Mouse (Mus musculus) bone marrow, adult 2 months (tissue): ENCODE data around the gene Gucy2g. TPM values are rescaled to one million over a fixed set of nuclear protein-coding genes. Genes with fewer than 3 reads are reported as not detected.

Experiments used
- H3K27ac ChIP-seq: fragments of 200-500 bp; 2 replicates; pipeline ENCODE4 v1.5.1; 2012; ENCODE audit warnings: low read depth, mild to moderate bottlenecking, control low read depth, inconsistent platforms, low read length; ENCODE audit not compliant: control insufficient read depth, poor library complexity, insufficient read depth
- H3K4me1 ChIP-seq: fragments of 200-500 bp; 2 replicates; pipeline ENCODE4 v1.6.1; 2011; ENCODE audit warnings: low read length; ENCODE audit not compliant: control insufficient read depth, insufficient read depth
- H3K4me3 ChIP-seq: fragments of 200-500 bp; replicated peaks from 2 replicates; pipeline ENCODE3; 2011; ENCODE audit warnings: mild to moderate bottlenecking, low read depth, low read length, control low read depth; ENCODE audit not compliant: control insufficient read depth
- CTCF ChIP-seq: fragments of 200-500 bp; IDR thresholded peaks from 2 replicates; pipeline ENCODE4 v1.5.1; 2011; ENCODE audit warnings: low read length, control low read depth; ENCODE audit not compliant: control insufficient read depth, insufficient read depth
- POLR2A ChIP-seq: fragments of 200-500 bp; IDR thresholded peaks from 2 replicates; pipeline ENCODE4 v1.6.1; 2011; ENCODE audit warnings: low read depth, mild to moderate bottlenecking, control low read depth, low read length, borderline replicate concordance; ENCODE audit not compliant: control insufficient read depth
- whole genome bisulfite sequencing: fragments of 180-500 bp; shearing (Covaris S2); methylation state at CpG from one replicate; pipeline ENCODE4 v1.1.7; 2018; 5-methylcytosine and 5-hydroxymethylcytosine counted together
- polyA plus RNA-seq: library from polyadenylated mRNA; stranded (reverse); fragments of >200 nt; gene quantifications from 2 replicates; pipeline ENCODE4 v1.2.4, GENCODE M21; 2011; ENCODE audit warnings: low replicate concordance; ENCODE audit not compliant: missing spikeins, insufficient read depth, insufficient read length

Gene Gucy2g
- polyA plus RNA-seq, 1 experiment, result not detected

DNA sequence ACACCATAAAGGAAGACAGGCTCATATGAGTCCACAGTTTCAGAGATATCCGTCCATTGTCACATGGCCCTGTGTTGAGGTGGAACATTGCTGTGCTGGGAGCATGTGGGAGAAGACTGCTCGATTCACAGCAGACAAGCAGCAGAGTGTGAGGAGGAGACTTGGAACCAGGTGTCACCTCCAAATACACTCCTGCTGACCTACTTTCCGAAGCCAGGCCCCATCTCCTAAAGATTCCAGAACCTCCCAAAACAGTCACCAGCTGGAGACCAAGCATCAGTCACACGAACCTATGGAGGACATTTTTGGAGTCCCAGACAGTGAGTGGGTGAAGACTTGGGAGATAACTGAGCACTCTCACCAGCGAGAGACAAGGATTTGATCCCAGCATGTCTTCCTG lies 4.5 kb downstream of the Gucy2g start:
- Histone ChIP-seq H3K4me3 (no peak overlapping the region), H3K4me1 (peaks cover 2% of the 10 kb centered on the region), H3K27ac (no peak overlapping the region)
- WGBS, result 72% methylated on average over 5 of the region's 5 CpGs
- TF ChIP-seq CTCF, result no peak
- no peak for TF ChIP-seq POLR2A

DNA sequence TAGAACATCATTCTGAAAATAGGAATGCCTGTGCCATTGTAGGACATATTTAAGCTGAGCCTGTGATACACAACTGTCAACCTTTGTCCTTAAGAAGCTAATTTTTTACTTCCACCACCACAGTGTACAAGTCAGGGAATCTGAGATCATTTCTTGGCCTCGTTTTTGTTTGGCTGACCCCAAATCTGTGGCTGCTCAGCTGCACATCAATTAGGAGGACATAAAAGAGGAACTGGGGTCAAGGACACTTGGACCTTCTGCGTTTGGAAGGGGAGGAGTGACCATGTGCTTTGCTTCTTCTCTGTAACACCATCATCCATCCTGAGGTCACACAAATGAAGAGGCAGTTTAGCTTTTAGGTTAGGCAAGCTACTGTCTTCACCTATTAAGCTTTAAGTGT lies 5.0 kb downstream of the Gucy2g start:
- WGBS, result 7% methylated on average over 2 of the region's 2 CpGs
- Histone ChIP-seq H3K4me1 (peaks cover 2% of the 10 kb centered on the region), H3K27ac (no peak overlapping the region), H3K4me3 (no peak overlapping the region)
- TF ChIP-seq POLR2A (no peak), CTCF (no peak)

DNA sequence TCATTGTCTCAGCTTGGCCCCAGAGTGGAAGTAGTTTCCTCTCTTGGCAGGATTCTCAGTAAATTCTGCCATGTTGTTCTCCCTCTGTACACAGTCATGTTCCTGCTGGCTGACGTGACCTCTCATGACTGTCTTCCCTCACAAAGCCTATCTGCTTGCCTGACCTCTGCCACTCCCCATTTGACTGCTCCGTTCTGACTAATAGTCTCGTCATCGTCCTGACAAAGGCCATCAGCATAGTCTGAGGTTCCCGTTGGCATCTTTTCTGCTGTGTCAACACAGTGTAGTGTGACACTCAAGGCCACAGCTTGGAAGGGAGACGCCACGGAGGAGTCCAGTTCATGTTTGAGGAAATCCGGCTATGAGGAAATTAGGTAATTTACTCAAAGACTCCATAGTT lies 8.9 kb downstream of the Gucy2g start:
- TF ChIP-seq CTCF, result no peak
- no peak for TF ChIP-seq POLR2A
- Histone ChIP-seq H3K4me1 (peaks cover 2% of the 10 kb centered on the region), H3K4me3 (no peak overlapping the region), H3K27ac (peak overlapping the region; percentile 7; the same call in 1 of the 2 replicates)
- WGBS, result 41% methylated on average over 8 of the region's 8 CpGs

DNA sequence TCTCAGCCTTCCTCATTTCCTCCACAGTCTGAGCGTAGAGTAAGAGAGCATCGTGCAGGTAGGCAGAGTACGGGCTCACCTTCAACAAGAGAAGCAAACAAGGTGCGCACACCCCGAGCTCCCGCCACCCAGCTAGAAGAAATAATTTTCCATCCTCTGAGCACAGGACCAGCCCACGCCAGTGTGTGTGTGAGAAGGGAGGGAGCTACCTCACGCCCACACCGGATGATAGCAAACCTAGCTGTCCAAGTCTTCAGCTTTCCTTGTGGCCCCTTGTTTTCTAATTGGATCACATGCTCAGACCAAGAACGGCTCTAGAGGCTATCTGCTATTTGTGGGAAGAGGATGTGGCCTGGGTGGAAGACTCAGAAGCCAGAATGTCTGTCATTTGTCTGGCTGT lies 10.0 kb downstream of the Gucy2g start:
- H3K27ac ChIP-seq, result no peak overlapping the region
- H3K4me1 ChIP-seq, result peaks cover 2% of the 10 kb centered on the region
- TF ChIP-seq POLR2A (no peak), CTCF (no peak)
- WGBS, result 70% methylated on average over 10 of the region's 10 CpGs
- no peak overlapping the region for H3K4me3 ChIP-seq

DNA sequence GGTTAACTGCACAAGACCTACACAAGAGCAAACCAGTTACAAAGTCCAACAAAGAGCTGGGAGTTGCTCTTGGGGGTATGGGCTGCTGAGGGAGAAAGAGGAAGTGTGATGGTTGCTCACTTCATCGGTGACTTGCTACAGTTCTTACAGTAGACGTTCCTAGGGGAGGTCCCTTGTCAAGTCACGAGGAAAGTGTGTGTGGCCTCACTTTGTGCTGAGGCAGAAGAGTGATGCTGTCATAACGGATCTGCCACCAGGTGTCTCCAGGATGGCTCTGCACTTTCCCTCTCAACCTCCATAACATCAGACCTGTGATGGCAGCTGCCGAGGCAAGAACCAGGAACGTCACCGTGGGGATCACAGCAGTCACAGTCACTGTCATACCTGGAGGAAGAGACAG lies 13.9 kb downstream of the Gucy2g start:
- no peak for TF ChIP-seq CTCF
- no peak for TF ChIP-seq POLR2A
- 50% methylated on average over 7 of the region's 7 CpGs for WGBS
- Histone ChIP-seq H3K27ac (no peak overlapping the region), H3K4me3 (no peak overlapping the region), H3K4me1 (peaks cover under 1% of the 10 kb centered on the region)

DNA sequence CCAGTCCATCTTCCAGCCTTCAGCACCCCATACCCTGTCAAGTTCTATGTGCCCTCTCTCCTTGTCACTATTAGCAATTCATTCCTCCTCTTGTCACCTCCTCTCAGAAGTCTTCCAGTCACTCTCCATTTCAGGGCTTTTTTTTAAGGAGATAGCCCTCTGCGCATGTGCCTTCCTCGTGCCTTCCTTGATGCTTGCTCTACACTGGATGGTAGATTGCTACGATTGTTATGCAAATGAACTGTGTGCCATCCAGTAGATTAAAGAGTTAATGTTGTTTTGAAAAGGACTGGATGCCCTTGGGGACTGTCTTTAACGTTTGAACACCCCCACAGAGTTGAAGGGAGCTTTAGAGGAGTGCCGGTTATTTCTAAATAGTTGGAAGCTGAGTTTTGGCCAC lies 14.4 kb downstream of the Gucy2g start:
- Histone ChIP-seq H3K4me3 (no peak overlapping the region), H3K4me1 (no peaks in the 10 kb centered on the region; the same call in 1 of the 2 replicates), H3K27ac (no peak overlapping the region)
- WGBS, result 74% methylated on average over 5 of the region's 5 CpGs
- TF ChIP-seq POLR2A, result no peak
- TF ChIP-seq CTCF, result no peak

DNA sequence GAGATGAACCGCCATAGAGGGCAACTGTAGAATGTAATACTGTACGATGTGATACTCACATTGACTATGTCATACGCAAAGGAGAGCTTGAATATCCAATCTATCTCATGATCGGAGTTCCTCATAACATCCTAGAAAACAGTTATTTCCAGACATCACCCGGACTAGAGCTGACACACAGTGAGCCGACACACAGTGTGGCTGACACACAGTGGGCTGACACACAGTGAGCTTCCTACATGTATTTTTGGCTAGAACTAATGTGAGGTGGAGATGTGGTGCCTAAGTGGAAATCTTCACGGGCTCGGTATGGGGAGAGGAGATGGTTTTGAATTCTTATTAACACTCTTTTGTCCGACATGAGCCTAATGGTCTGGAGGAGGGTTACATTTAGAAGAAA lies 18.8 kb downstream of the Gucy2g start:
- Histone ChIP-seq H3K4me3 (no peak overlapping the region), H3K4me1 (no peaks in the 10 kb centered on the region; the same call in none of the 2 replicates), H3K27ac (no peak overlapping the region)
- WGBS, result 89% methylated on average over 9 of the region's 9 CpGs
- TF ChIP-seq CTCF, result no peak
- TF ChIP-seq POLR2A, result no peak

DNA sequence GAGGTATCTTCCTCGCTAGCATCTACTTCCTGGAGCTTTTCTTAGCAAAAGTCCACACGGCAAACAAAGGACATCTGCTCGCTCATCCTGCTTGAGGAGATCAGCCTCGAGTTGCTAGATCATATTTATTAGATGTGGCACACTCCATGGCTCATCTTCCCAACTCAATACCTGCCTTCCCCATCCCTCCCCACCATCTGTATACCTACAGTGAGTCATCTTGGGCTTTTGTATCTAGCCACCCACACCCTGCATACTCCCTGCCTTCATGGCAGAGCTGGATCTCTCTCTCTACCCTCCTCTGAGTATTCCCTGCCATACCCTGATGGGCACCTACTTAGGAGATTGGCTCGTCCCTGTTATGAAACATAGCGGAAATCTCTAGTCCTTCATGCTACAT lies 19.8 kb downstream of the Gucy2g start:
- TF ChIP-seq POLR2A (no peak), CTCF (no peak)
- Histone ChIP-seq H3K27ac (no peak overlapping the region), H3K4me1 (no peaks in the 10 kb centered on the region; the same call in none of the 2 replicates), H3K4me3 (no peak overlapping the region)
- WGBS, result 73% methylated on average over 6 of the region's 6 CpGs

DNA sequence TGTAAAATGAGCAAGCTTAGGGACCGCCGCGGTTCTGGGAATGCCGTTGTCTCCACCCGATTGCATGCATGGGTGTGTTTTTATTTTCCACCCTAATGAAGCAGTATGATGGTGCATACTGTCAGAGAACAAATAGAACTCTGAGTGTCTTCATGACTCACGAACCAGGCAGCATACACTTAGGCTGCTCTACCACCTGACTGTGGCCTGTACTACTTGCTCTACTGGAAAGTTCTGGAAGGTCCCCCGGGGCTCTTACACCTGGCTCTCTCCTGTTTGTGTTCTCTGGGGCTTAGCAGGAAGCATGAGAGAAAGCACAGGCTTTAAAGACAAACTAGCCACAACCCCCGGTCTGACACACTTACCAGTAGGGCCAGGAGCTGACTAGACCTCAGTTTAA lies 21.7 kb downstream of the Gucy2g start:
- WGBS, result 75% methylated on average over 8 of the region's 8 CpGs
- TF ChIP-seq POLR2A (no peak), CTCF (no peak)
- Histone ChIP-seq H3K4me1 (no peaks in the 10 kb centered on the region; the same call in none of the 2 replicates), H3K27ac (peak overlapping the region; percentile 38), H3K4me3 (no peak overlapping the region)
